Mouse (Mus musculus) heart, embryonic 16.5 days (tissue): ENCODE measurements at regions not wholly inside any gene's neighbourhood (a gene's known extent, or its start where the extent isn't known, plus 50 kb on each side); places are given as distances from the start of the nearest gene placed in this dataset.
A peak's percentile ranks its signal among the peaks of the same experiment; 100 is the strongest.

Source experiments
- ATAC-seq: fragments of 200-750 bp; cut with Nextera tagmentation; replicated peaks from 2 replicates; pipeline ENCODE4 v1.8.0; 2017; ENCODE audit warnings: moderate number of reproducible peaks; ENCODE audit not compliant: insufficient read depth, low FRiP score; ENCODE audit errors: extremely low read depth
- H3K27ac ChIP-seq: fragments of 300-500 bp; sonication (generic); 2 replicates; pipeline ENCODE4 v1.5.1; 2014; ENCODE audit warnings: mild to moderate bottlenecking, low read length, control low read depth, moderate library complexity
- H3K27me3 ChIP-seq: fragments of 300-500 bp; sonication (generic); 2 replicates; pipeline ENCODE4 v1.6.1; 2014; ENCODE audit warnings: low read length, mixed read lengths; ENCODE audit not compliant: control insufficient read depth, insufficient read depth
- H3K36me3 ChIP-seq: fragments of 300-500 bp; sonication (generic); 2 replicates; pipeline ENCODE4 v1.6.1; 2014; ENCODE audit not compliant: control insufficient read depth, insufficient read depth
- H3K4me1 ChIP-seq: fragments of 300-500 bp; sonication (generic); 2 replicates; pipeline ENCODE4 v1.6.1; 2014; ENCODE audit warnings: low read length, mixed read lengths; ENCODE audit not compliant: control insufficient read depth, insufficient read depth
- H3K4me2 ChIP-seq: fragments of 300-500 bp; sonication (generic); 2 replicates; pipeline ENCODE4 v1.6.1; 2014; ENCODE audit warnings: low read depth, mild to moderate bottlenecking, control low read depth, low read length
- H3K4me3 ChIP-seq: fragments of 300-500 bp; sonication (generic); 2 replicates; pipeline ENCODE4 v1.5.1; 2014; ENCODE audit warnings: mild to moderate bottlenecking, control low read depth, low read length
- H3K9ac ChIP-seq: fragments of 300-500 bp; sonication (generic); 2 replicates; pipeline ENCODE4 v1.6.1; 2014; ENCODE audit warnings: low read length, control low read depth
- H3K9me3 ChIP-seq: fragments of 300-500 bp; sonication (generic); replicated peaks from 2 replicates; pipeline ENCODE4 v1.6.1; 2016; ENCODE audit warnings: low read length; ENCODE audit not compliant: control insufficient read depth
- WGBS: fragments of 180-500 bp; shearing (Covaris S2); extraction: QIAGEN DNeasy Blood & Tissue Kit; methylation state at CpG from one replicate; pipeline ENCODE4 v1.1.7; 2014; 5-methylcytosine and 5-hydroxymethylcytosine counted together

- H3K4me2 ChIP-seq = no peak overlapping the region
- H3K9ac ChIP-seq = no peak overlapping the region
- H3K27me3 ChIP-seq = no peaks in the 10 kb centered on the region
- H3K4me3 ChIP-seq = no peak overlapping the region
- no peaks in the 10 kb centered on the region for H3K4me1 ChIP-seq
- no peaks in the 10 kb centered on the region for H3K9me3 ChIP-seq
- ATAC-seq = peak; percentile 45; the same call in 1 of the 2 replicates
- no peak overlapping the region for H3K27ac ChIP-seq
- WGBS = 31% methylated on average over 11 of the region's 11 CpGs
- no peaks in the 10 kb centered on the region for H3K36me3 ChIP-seq
These were observed 192.6 kb downstream of the Gsdmc2 start for GRCm38 (mm10) chr15:63652216-63652961.

- Histone ChIP-seq H3K27me3 (no peaks in the 10 kb centered on the region), H3K4me2 (no peak overlapping the region), H3K27ac (no peak overlapping the region), H3K4me1 (no peaks in the 10 kb centered on the region), H3K9ac (no peak overlapping the region), H3K4me3 (no peak overlapping the region), H3K9me3 (no peaks in the 10 kb centered on the region), H3K36me3 (no peaks in the 10 kb centered on the region)
- ATAC-seq = no peak
- 87% methylated on average over 7 of the region's 7 CpGs for WGBS
These were observed 193.9 kb downstream of the Gsdmc2 start for GRCm38 (mm10) chr15:63651120-63651519.

GRCm38 (mm10) chr15:63648142-63648989 is 196.6 kb downstream of the Gsdmc2 start:
- 64% methylated on average over 12 of the region's 12 CpGs for WGBS
- Histone ChIP-seq H3K27me3 (no peaks in the 10 kb centered on the region), H3K9me3 (no peaks in the 10 kb centered on the region), H3K9ac (no peak overlapping the region), H3K4me2 (0 out of 2 replicates have a peak overlapping the region, but pooled peaks have one; percentile 19), H3K36me3 (no peaks in the 10 kb centered on the region), H3K27ac (no peak overlapping the region), H3K4me3 (no peak overlapping the region), H3K4me1 (no peaks in the 10 kb centered on the region)
- ATAC-seq = peak; percentile 18; the same call in 1 of the 2 replicates

GRCm38 (mm10) chr15:63624814-63625213 is 220.2 kb downstream of the Gsdmc2 start:
- Histone ChIP-seq H3K36me3 (no peaks in the 10 kb centered on the region), H3K9ac (no peak overlapping the region), H3K9me3 (no peaks in the 10 kb centered on the region), H3K4me2 (no peak overlapping the region), H3K27ac (no peak overlapping the region), H3K4me3 (no peak overlapping the region), H3K4me1 (no peaks in the 10 kb centered on the region), H3K27me3 (no peaks in the 10 kb centered on the region)
- ATAC-seq = no peak

- Histone ChIP-seq H3K27ac (no peak overlapping the region), H3K4me3 (no peak overlapping the region), H3K9ac (no peak overlapping the region), H3K27me3 (no peaks in the 10 kb centered on the region), H3K36me3 (no peaks in the 10 kb centered on the region), H3K9me3 (no peaks in the 10 kb centered on the region), H3K4me2 (no peak overlapping the region), H3K4me1 (no peaks in the 10 kb centered on the region)
- ATAC-seq = no peak
- 78% methylated on average over 2 of the region's 2 CpGs for WGBS
These were observed 220.7 kb downstream of the Gsdmc2 start for GRCm38 (mm10) chr15:63624249-63624648.

GRCm38 (mm10) chr15:63616506-63617208 is 228.3 kb downstream of the Gsdmc2 start:
- Histone ChIP-seq H3K36me3 (no peaks in the 10 kb centered on the region), H3K27me3 (no peaks in the 10 kb centered on the region), H3K9ac (no peak overlapping the region), H3K4me1 (0 out of 2 replicates have a peak, but pooled peaks cover 4% of the 10 kb centered on the region), H3K27ac (no peak overlapping the region), H3K4me3 (no peak overlapping the region), H3K4me2 (no peak overlapping the region), H3K9me3 (no peaks in the 10 kb centered on the region)
- ATAC-seq = peak; percentile 41; the same call in 1 of the 2 replicates
- WGBS = 28% methylated on average over 8 of the region's 8 CpGs

- Histone ChIP-seq H3K27me3 (no peaks in the 10 kb centered on the region), H3K9ac (no peak overlapping the region), H3K4me3 (no peak overlapping the region), H3K36me3 (no peaks in the 10 kb centered on the region), H3K27ac (no peak overlapping the region), H3K9me3 (no peaks in the 10 kb centered on the region), H3K4me2 (no peak overlapping the region), H3K4me1 (0 out of 2 replicates have a peak, but pooled peaks cover 4% of the 10 kb centered on the region)
- ATAC-seq = no peak
- WGBS = 63% methylated on average over 2 of the region's 2 CpGs
These were observed 230.8 kb downstream of the Gsdmc2 start for GRCm38 (mm10) chr15:63614191-63614590.

- Histone ChIP-seq H3K27me3 (no peaks in the 10 kb centered on the region), H3K9me3 (no peaks in the 10 kb centered on the region), H3K4me1 (0 out of 2 replicates have a peak, but pooled peaks cover 4% of the 10 kb centered on the region), H3K9ac (no peak overlapping the region), H3K27ac (no peak overlapping the region), H3K4me3 (no peak overlapping the region), H3K4me2 (no peak overlapping the region), H3K36me3 (no peaks in the 10 kb centered on the region)
- 71% methylated on average over 1 of the region's 1 CpGs for WGBS
- no peak for ATAC-seq
These were observed 231.9 kb downstream of the Gsdmc2 start for GRCm38 (mm10) chr15:63613120-63613519.
